ENCODE assay signal across 19 mouse cellular contexts in the genomic region with DNA sequence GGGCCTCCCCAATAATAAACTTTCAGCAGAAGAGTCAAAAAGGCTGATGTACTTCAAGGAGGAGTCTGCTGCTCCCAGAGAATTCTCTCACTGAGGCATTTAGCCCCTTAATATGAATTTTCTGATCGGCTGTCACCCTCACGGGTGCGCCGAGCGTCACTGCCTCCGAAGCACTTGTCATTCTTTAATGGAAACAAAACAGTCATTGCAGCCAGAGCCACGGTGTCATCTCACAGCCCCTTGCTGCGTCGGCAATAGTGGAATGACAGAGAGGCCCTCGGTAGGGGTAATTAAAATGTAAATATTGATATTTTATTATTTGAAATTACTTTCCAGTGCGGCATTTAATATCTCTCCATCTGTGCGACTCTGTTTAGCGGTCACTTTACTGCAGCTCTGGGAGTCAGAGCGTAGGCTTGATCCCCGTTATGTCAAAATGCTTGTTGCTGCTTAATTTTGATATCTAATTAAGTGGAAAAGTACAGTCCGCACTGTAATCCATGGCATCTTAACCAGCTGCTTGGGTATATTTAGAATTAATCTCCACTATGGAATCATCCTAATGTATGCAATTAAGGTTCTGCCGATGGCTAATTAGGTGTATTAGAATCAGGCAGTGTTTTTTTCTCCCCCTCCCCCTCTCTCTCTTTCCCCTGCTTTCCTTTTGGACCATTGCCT.
A peak's percentile ranks its signal among the peaks of the same experiment; 100 is the strongest.
DNase-seq lines count a peak whose midpoint lies in the region; ATAC-seq and TF ChIP-seq lines count a peak whose summit lies in the region.
"Had no signal": no experiment of that assay in that cellular context is flagged by ENCODE, and none has a peak within 500 bp of the region (broad histone marks: within the 10 kb centered on the region; RNA-seq: fewer than 3 reads in every experiment).

No protein-coding gene starts in this region.

- no peak overlapping the region for H3K27ac ChIP-seq in neural tube, embryonic 12.5 days
- H3K27ac ChIP-seq in forebrain, postnatal 0 days (ENCODE audit: low read depth, low read length), result no peak overlapping the region
- H3K27ac ChIP-seq in midbrain, embryonic 16.5 days (ENCODE audit: low read length), result no peak overlapping the region
- H3K27ac ChIP-seq: heart, embryonic 10.5 days; left cerebral cortex, adult 2 months; limb, embryonic 12.5 days; liver, embryonic 12.5 days had no signal

- H3K36me3 ChIP-seq in neural tube, embryonic 12.5 days, result no peaks in the 10 kb centered on the region
- H3K36me3 ChIP-seq in forebrain, postnatal 0 days (ENCODE audit: insufficient read depth), result no peaks in the 10 kb centered on the region
- H3K36me3 ChIP-seq in midbrain, embryonic 16.5 days (ENCODE audit: control insufficient read depth, insufficient read depth, low read length), result no peaks in the 10 kb centered on the region
- H3K36me3 ChIP-seq: limb, embryonic 12.5 days; liver, embryonic 12.5 days had no signal

- no peak for DNase-seq in neural tube, embryonic 10.5 days (ENCODE audit: extremely low spot score, low spot score)
- DNase-seq in forebrain, postnatal 0 days, result no peak
- DNase-seq in T-cell, adult 2 months (ENCODE audit: low spot score), result no peak
- DNase-seq in left cerebral cortex, adult 9 months (ENCODE audit: low spot score in 2 of 2), result no peak
- DNase-seq in layer of hippocampus, adult 9-11 months, result no peak
- DNase-seq: adrenal gland, postnatal 10 days; cerebellum, postnatal 14 days; kidney, adult 9 months; kidney, postnatal 25 days; lung, adult 2 months; right cerebral cortex, adult 18-20 months; thymus, postnatal 25 days had no signal

- WGBS in neural tube, embryonic 12.5 days, result 38% methylated on average over 17 of the region's 17 CpGs
- WGBS in forebrain, postnatal 0 days, result 17% methylated on average over 17 of the region's 17 CpGs
- 33% methylated on average over 17 of the region's 17 CpGs for WGBS in midbrain, embryonic 16.5 days

- no peaks in the 10 kb centered on the region for H3K27me3 ChIP-seq in neural tube, embryonic 12.5 days (replicated peaks)
- H3K27me3 ChIP-seq in forebrain, postnatal 0 days (ENCODE audit: insufficient read depth, low read length), result no peaks in the 10 kb centered on the region
- no peaks in the 10 kb centered on the region for H3K27me3 ChIP-seq in midbrain, embryonic 16.5 days (ENCODE audit: control insufficient read depth, insufficient read depth, low read depth, low read length)
- H3K27me3 ChIP-seq: liver, embryonic 12.5 days; megakaryocyte, embryonic 14.5 days had no signal

- peaks cover 27% of the 10 kb centered on the region for H3K4me1 ChIP-seq in neural tube, embryonic 12.5 days
- no peaks in the 10 kb centered on the region for H3K4me1 ChIP-seq in forebrain, postnatal 0 days (ENCODE audit: insufficient read depth)
- peaks cover 11% of the 10 kb centered on the region for H3K4me1 ChIP-seq in midbrain, embryonic 16.5 days (ENCODE audit: control insufficient read depth, insufficient read depth, low read length)
- H3K4me1 ChIP-seq: heart, embryonic 10.5 days; liver, embryonic 12.5 days; megakaryocyte, embryonic 14.5 days had no signal

- peak; percentile 34 for ATAC-seq in neural tube, embryonic 12.5 days (ENCODE audit: low FRiP score, low read depth)
- ATAC-seq in forebrain, postnatal 0 days, result no peak
- ATAC-seq in midbrain, embryonic 16.5 days, result no peak
- ATAC-seq: liver, embryonic 12.5 days had no signal

- no peak for TF ChIP-seq CTCF in forebrain, postnatal 0 days (IDR thresholded peaks at IDR 0.05; ENCODE audit: low read depth)

- no peak overlapping the region for H3K4me2 ChIP-seq in neural tube, embryonic 12.5 days (replicated peaks)
- H3K4me2 ChIP-seq in forebrain, postnatal 0 days (ENCODE audit: low read depth), result peak overlapping the region; percentile 15; the same call in 1 of the 2 replicates
- peak overlapping the region; percentile 29 for H3K4me2 ChIP-seq in midbrain, embryonic 16.5 days (ENCODE audit: low read length)
- H3K4me2 ChIP-seq: limb, embryonic 12.5 days; liver, embryonic 12.5 days had no signal

- H3K4me3 ChIP-seq in neural tube, embryonic 12.5 days, result no peak overlapping the region
- H3K4me3 ChIP-seq in forebrain, postnatal 0 days (ENCODE audit: low read depth, low read length), result no peak overlapping the region
- H3K4me3 ChIP-seq in midbrain, embryonic 16.5 days (ENCODE audit: low read depth, low read length), result no peak overlapping the region
- H3K4me3 ChIP-seq: heart, embryonic 10.5 days; left cerebral cortex, adult 2 months; limb, embryonic 12.5 days; liver, embryonic 12.5 days; megakaryocyte, embryonic 14.5 days had no signal

- no peaks in the 10 kb centered on the region for H3K9me3 ChIP-seq in neural tube, embryonic 12.5 days
- H3K9me3 ChIP-seq in forebrain, postnatal 0 days (ENCODE audit: low read length), result no peaks in the 10 kb centered on the region
- no peaks in the 10 kb centered on the region for H3K9me3 ChIP-seq in midbrain, embryonic 16.5 days (replicated peaks; ENCODE audit: control insufficient read depth, low read length, poor library complexity, severe bottlenecking)
- H3K9me3 ChIP-seq: heart, embryonic 10.5 days; limb, embryonic 12.5 days; liver, embryonic 12.5 days had no signal

- no peak overlapping the region for H3K9ac ChIP-seq in neural tube, embryonic 12.5 days
- H3K9ac ChIP-seq in forebrain, postnatal 0 days, result no peak overlapping the region
- H3K9ac ChIP-seq in midbrain, embryonic 16.5 days (ENCODE audit: low read depth, low read length), result no peak overlapping the region
- H3K9ac ChIP-seq: limb, embryonic 12.5 days; liver, embryonic 12.5 days had no signal
